Mouse (Mus musculus) testis, postnatal 10 days (tissue): Measurements from ENCODE around the gene Clec11a.
"Not testable (repeated sequence)": the region's sequence is repeated elsewhere in the genome, so short reads cannot be mapped to it uniquely, and the experiment has no call there.

Experiments used
- DNase-seq: peaks from one replicate; pipeline ENCODE4 v3.0.0; 2021; ENCODE audit warnings: low spot score

The Clec11a gene

GRCm38 (mm10) chr7:44322290-44322689 lies 15.6 kb upstream of the Clec11a start:
- no peak for DNase-seq

DNA sequence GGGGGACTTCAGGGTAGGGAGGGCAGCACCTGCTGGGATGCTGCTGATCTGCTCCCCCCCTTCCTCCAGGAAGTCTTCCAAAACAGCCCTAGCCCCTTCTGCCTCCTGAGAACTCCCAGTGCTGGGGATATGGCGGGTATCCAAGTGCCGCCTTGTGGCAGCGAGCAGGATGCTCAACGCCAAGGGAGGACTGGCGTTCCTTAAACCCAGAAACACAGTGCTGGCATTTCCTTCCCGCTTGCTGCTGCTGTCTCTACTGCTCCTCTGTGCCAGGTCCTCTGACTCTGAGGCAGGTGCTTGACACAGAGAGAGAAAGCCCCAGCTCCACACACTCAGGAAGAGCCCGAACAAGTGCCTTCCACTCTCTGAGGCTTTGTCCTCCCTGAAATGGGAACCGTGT lies 14.2 kb upstream of the Clec11a start:
- DNase-seq, result no peak

GRCm38 (mm10) chr7:44317913-44318312 lies 11.2 kb upstream of the Clec11a start:
- no peak for DNase-seq

- no peak for DNase-seq
These were observed 5.8 kb upstream of the Clec11a start for GRCm38 (mm10) chr7:44312484-44312883.

GRCm38 (mm10) chr7:44311713-44312304 lies 5.1 kb upstream of the Clec11a start:
- no peak for DNase-seq

DNA sequence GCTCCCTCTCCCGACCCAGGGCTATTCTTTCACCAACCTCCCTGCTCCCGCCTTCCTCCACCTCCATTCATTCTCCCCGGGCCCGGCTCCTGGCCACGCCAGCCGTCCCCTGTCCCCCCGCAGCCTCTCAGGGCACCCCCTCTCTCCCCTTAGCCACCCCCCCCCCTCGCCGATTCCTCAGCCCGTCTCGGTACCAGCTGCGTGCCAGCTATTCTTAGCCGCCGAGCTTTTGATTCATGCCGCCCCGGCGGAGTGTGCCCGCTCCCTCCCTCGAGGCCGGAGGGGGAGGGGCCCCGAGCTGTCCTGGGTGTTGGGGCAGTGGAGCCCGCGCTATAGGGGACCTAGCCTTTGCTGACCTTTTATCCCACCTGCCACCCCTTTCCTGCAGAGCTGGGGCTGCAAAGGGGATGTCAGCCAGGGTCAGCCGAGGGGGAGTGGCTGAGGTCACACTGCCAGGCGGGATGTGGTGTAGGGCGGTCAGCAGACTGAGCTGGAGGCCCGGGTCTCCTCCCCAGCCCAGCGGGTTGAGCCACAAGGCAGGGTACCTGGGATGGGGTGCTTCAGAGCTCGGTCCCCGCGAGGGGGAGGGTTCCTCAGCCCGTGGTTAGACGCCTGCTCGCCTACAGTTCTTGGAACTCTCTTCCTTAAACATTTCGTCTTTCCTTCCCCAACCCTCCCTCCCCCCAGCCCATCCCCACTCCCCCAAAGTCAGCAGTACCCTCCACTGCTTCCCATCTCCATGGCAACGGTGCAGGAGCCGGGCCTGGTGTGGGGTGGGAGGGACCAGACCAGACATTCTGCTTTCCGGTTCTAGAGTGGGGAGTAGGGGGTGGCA lies 4.4 kb upstream of the Clec11a start:
- no peak for DNase-seq

- no peak for DNase-seq
These were observed 3.7 kb upstream of the Clec11a start for GRCm38 (mm10) chr7:44310285-44310877.

DNA sequence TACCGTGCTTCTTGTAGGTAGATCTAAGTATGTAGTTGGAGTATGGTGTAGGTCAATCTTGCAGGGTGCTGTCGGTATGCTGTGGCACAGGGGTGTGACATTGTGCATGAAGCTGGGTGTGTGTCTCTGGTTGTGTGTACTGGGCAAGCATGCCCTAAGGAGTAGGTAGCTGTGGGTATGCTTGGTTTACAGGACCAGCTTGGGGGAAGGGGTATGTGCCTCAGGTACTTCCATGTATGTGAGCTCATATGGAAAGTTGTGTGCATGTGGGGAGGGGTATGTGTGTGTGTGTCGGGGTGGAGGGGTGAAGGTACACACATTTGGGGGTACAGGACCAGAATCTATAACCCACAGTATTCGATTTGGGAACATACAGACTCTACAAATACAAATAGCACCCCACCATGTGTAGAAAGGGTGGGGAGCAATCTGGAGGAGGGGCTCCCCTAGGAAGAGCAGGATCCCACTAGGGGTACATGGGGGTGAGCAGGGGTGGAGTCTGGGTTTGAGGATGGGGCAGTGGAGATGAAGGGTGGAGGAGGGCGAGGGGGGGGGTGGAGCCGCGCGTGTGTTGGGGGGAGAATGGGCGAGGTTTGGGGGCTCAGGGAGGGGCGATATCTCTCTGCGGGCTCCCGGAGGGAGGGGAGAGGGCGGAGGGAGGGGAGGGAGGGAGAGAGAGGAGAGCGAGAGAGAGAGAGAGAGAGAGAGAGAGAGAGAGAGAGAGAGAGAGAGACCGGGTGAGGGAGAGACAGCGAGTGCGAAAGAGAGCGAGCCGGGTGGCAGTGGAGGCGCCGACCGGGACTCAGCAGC lies 3.0 kb upstream of the Clec11a start, which contains the start of gene Shank1:
TSS of gene Shank1 (plus strand) at position 779 of the 810 bp plus-strand sequence.
- DNase-seq, result no peak

DNA sequence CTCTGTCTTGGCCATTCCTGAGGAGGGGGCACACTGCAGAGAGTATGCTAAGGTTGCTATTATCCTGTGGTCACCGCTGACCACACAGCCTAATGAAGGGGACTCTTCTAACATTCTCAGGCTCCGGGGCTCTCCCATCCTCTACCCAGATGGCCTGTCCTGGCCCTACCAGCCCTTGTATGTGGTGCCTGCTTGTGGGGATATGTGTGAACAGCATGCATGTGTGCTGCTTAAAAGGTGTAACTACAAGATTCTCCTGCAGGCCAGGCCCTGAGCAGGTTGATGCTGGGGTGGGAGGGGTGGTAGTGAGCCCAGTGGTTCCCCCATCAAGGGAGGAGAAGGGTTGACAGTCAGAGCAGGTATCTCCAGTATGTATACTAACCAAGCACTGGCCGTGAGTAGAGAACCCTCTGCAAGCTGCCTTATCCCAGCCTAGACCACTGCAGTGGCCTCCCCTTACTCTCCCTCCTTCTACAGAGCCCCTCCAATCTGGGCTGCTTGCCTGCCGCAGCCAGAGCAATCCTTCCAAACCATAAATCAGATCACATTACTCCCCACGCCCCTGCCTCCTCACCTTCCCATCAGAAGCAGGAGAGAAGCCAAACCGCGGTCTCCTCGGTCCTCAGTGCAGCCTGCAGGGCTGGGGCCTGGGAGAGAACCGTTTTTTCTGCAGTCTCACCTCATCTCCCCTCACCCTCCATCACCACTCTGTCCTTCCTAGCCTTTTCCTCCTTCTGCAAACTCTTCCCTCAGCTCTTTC lies 739 bp upstream of the Clec11a start:
- no peak for DNase-seq

DNA sequence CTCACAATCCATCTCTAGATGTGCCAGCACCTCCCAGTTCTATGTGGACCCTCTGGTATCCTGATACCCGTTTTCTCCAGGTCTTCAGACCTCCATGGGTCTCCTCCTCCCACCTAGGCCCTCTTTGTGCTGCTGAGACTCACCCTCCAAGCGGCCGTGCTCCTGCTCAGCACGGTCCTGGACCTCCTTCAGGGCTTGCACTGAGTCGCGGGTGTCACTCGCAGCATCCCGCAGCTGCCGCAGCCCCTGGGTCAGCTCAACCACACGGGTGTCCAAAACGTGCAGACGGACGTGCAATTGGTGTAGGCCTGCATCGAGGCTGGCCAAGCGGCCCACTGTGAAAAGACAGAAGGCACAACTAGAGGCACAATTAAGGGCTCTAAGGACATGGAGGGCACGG lies 1.0 kb downstream of the Clec11a start:
- no peak for DNase-seq

DNA sequence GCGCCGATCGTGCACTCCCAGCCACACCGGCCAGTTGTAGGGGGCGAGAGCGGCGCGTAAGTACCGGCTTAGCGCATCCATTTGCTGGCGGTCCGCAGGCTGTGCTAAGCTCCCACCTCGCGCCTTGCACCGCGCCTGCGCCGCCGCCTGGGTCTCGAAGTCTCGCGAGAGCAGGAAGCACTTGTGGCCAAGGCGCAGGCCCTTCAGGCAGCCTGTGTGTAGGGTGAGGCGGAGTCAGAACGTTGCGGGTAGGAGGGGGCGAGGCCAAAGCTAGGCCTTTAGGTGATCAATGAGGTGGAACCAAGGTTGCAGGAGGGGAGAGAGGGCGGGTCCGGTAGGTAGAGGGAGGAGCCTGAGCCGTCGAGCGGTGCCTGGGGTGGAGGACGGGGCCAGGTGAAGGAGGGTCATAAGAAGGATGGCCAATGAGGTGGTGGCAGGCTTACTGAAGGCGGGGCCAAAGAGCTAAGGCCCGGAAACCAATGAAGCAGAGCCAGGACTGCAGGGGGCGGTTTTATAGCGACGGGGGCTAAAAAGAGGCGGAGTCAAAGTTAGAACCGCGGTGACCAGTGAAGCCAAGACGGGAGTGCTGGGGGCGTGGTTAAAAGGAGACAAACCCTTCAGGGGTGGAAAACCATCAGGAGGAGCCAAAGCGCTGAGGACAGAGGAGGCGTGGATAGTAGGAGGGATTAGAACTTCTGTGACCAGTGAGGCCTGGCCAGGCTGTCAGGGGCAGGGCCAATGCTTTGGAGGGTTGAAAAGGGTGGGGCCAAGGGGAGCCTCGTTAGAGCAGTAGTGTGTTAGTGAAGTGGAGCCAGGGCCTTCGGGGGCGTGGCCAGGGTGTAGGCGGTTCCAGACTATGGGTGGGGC lies 1.7 kb downstream of the Clec11a start:
- peak; percentile 96 for DNase-seq

- no peak for DNase-seq
These were observed 2.3 kb downstream of the Clec11a start for GRCm38 (mm10) chr7:44304463-44304774.

- no peak for DNase-seq
These were observed 3.1 kb downstream of the Clec11a start for GRCm38 (mm10) chr7:44303346-44304340.

GRCm38 (mm10) chr7:44297501-44297900 lies 9.2 kb downstream of the Clec11a start:
- DNase-seq, result not testable (repeated sequence)

DNA sequence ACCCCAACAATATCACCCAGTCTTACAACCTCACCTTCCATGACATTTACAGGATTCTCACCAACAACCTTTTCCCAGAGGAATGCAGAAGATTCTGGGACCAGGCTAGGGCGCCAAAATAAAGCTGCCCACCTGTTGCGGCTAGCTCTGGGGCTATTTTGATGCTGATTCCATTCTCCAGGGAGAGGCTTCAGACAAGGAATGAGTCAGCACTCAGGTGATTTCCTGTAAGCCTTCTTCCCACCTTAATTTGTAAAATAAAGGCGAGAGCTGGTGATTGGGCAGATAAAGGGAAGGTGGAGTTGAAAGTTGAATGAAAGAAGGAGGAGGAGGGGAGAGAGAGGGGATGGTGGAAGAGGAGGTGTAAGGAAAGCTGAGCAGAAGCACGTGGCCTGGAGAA lies 15.3 kb downstream of the Clec11a start:
- DNase-seq, result no peak

GRCm38 (mm10) chr7:44290986-44291385 lies 15.7 kb downstream of the Clec11a start:
- DNase-seq, result no peak

DNA sequence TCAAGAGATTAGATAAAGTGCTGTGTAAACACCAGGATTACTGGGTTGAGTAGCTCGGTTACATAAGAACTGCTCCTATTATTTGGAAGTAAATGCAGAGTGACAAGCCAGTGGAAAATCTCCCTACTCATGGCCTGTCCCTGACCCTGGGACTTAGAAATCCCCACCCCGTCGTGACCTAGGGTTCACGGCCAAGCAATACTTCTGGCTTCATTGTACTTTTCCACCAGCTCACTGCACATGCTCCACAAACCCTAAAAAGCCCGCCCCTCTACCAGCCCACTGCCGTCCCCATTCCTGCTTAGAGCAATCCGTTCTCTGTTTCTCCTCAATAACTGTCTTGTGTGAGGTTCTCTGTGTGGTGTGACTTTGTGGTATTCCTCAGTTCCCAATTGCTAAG lies 18.9 kb downstream of the Clec11a start:
- DNase-seq, result no peak

DNA sequence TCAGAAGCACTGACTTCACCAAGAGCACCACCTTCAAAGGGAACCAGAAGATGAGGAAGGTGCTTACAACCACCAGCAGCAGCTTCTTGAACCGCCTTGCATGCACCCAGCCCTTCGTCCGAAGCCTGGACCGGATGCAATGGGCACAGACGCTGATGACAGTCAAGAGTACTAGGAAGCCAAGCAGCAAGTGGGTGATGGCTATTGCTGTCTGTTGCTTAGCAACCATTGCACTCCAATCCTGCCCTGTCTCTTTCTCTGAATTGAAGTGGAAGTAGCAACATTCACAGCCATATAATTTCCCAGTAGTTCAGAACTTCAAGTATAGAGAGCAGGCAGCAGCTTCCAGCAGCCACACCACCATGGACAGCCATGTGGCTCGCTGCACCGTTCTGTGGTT lies 25.1 kb downstream of the Clec11a start:
- DNase-seq, result no peak

GRCm38 (mm10) chr7:44280959-44281358 lies 25.7 kb downstream of the Clec11a start:
- no peak for DNase-seq

- peak; percentile 62 for DNase-seq
These were observed 29.5 kb downstream of the Clec11a start for GRCm38 (mm10) chr7:44277250-44277622.
